Mouse (Mus musculus): ENCODE measurements around the gene Dlst. TPM values are rescaled to one million over a fixed set of nuclear protein-coding genes. Genes with fewer than 3 reads are reported as not detected.
A peak's percentile ranks its signal among the peaks of the same experiment; 100 is the strongest.

The Dlst gene
- total and polyA plus RNA-seq, 3 experiments = 163 to 376 (median 230) TPM

DNA sequence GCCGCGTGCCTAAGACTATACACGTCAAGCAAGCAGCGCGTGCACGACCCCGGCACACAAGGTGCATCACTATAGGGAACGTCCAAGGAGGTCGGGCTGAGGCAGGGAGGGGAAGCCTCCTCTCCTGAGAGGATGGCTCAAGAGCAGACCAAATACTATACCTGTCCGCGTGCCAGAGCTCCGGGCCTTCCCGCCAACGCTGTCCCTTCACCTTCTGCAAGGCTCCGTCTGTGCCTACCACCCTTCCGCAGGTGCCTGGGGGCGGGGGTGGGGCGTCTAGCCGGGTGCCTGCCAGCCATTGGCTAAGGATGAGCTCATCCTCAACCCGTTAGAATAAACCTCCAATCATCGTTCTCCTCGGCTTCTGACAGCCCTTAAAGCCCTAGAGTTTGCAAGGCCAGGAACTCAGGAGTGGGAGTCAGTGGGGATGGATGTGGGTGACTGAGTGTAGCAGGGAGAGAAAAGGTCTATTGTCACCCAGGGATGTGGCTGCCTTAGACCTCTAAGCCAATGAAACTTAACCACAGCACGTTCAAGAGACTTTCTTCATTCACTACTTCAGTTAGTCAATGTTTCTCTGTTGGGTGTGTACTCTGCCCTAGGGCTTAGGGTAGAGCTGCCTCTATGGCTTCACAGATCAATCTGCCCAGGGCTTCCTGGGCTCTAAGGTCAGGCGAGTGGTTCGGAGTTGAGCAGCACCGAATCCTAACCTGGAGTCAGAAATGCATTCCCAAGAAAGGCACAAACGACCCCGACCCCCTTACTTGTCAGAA is 40.6 kb downstream of the Dlst start, which contains the start of gene Rps6kl1 (continued):
- TF ChIP-seq JUND (IDR thresholded peaks at IDR 0.05; ENCODE audit: low read depth, low read length) (no peak), ZMIZ1 (IDR thresholded peaks at IDR 0.05; ENCODE audit: low read depth, low read length) (no peak), MYB (IDR thresholded peaks at IDR 0.05; ENCODE audit: low read depth, low read length) (no peak), GATA1 (IDR thresholded peaks at IDR 0.05; ENCODE audit: low read depth, low read length) (no peak), POLR2AphosphoS2 (IDR thresholded peaks at IDR 0.05; ENCODE audit: low read length) (peak; percentile 52; the same call in 1 of the 2 replicates), POLR2AphosphoS5 (IDR thresholded peaks at IDR 0.05; ENCODE audit: borderline replicate concordance, low read depth, low read length) (no peak), CTCF (IDR thresholded peaks at IDR 0.05 in 2 of 3, conservative IDR thresholded peaks at IDR 0.05 in 1 of 3; ENCODE audit: control insufficient read depth in 1 of 3, insufficient read depth in 1 of 3, low read depth in 2 of 3, low read length in 3 of 3, poor library complexity in 1 of 3, severe bottlenecking in 1 of 3) (no peak), TAL1 (IDR thresholded peaks at IDR 0.05; ENCODE audit: low read length) (no peak), E2F4 (IDR thresholded peaks at IDR 0.05; ENCODE audit: borderline replicate concordance, low read depth, low read length) (no peak), GABPA (IDR thresholded peaks at IDR 0.05; ENCODE audit: low read depth, low read length) (no peak), MEF2A (IDR thresholded peaks at IDR 0.05; ENCODE audit: extremely low read depth, insufficient replicate concordance, low read depth, low read length, poor library complexity, severe bottlenecking) (no peak), TBP (IDR thresholded peaks at IDR 0.05; ENCODE audit: low read depth, low read length) (no peak), BHLHE40 (IDR thresholded peaks at IDR 0.05; ENCODE audit: borderline replicate concordance, low read depth, low read length) (no peak), USF1 (IDR thresholded peaks at IDR 0.05; ENCODE audit: low read depth, low read length) (no peak), CHD1 (IDR thresholded peaks at IDR 0.05; ENCODE audit: low read depth, low read length) (no peak), MYC (IDR thresholded peaks at IDR 0.05; ENCODE audit: low read depth, low read length) (0 out of 2 replicates have a peak, but pooled peaks have one; percentile 29), ELF1 (IDR thresholded peaks at IDR 0.05; ENCODE audit: low read depth, low read length) (peak; percentile 42; the same call in 1 of the 2 replicates)

DNA sequence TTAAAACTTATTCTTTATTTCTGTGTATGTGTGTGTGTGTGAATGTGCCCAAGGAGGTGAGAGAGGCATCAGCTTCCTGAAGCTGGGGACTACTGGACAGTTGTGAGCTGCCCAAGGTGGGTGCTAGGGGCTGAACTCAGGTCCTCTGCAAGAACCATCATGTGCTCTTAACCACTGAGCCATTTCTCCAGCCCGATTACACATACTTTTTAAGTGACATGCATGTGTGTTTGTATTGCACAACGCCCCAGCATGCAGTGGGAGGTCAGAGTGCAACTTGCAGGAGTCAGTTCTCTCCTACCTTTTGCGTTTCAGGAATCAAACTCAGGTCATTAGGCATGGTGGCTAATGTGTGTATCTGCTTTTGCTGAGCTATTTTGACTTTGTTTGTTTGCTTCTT is 42.4 kb downstream of the Dlst start:
- no peak for TF ChIP-seq UBTF (IDR thresholded peaks at IDR 0.05; ENCODE audit: borderline replicate concordance, insufficient read depth, low read depth, low read length)
- TF ChIP-seq MXI1 (IDR thresholded peaks at IDR 0.05; ENCODE audit: low read depth, low read length) = no peak
- TF ChIP-seq ETS1 (IDR thresholded peaks at IDR 0.05; ENCODE audit: low read depth, low read length) = no peak
- TF ChIP-seq RCOR1 (IDR thresholded peaks at IDR 0.05; ENCODE audit: low read depth, low read length) = no peak
- TF ChIP-seq MAFK (IDR thresholded peaks at IDR 0.05; ENCODE audit: borderline replicate concordance, low read depth, low read length) = no peak
- no peak for TF ChIP-seq KAT2A (conservative IDR thresholded peaks at IDR 0.05; ENCODE audit: low read depth, low read length)
- TF ChIP-seq TAL1 (IDR thresholded peaks at IDR 0.05; ENCODE audit: low read length) = no peak
- no peak for TF ChIP-seq CTCF (IDR thresholded peaks at IDR 0.05 in 2 of 3, conservative IDR thresholded peaks at IDR 0.05 in 1 of 3; ENCODE audit: control insufficient read depth in 1 of 3, insufficient read depth in 1 of 3, low read depth in 2 of 3, low read length in 3 of 3, poor library complexity in 1 of 3, severe bottlenecking in 1 of 3)
- H3K4me3 ChIP-seq (ENCODE audit: control insufficient read depth in 1 of 2, insufficient read depth in 1 of 2, low read depth in 2 of 2, low read length in 2 of 2) = no peak overlapping the region
- no peak overlapping the region for H3K27ac ChIP-seq (ENCODE audit: control insufficient read depth, low read depth, low read length)
- H3K4me1 ChIP-seq (ENCODE audit: control insufficient read depth in 1 of 2, insufficient read depth in 2 of 2, low read length in 2 of 2) = peaks cover 0 to 4% of the 10 kb centered on the region in 2 experiments; a peak in 1 of 4 replicates
- H3K9ac ChIP-seq (ENCODE audit: control insufficient read depth, low read depth, low read length, poor library complexity, severe bottlenecking) = no peak overlapping the region
- H3K36me3 ChIP-seq (ENCODE audit: control insufficient read depth in 1 of 2, insufficient read depth in 2 of 2, low read length in 2 of 2) = no peaks in the 10 kb centered on the region; a peak in 1 of 4 replicates
- H3K9me3 ChIP-seq (replicated peaks; ENCODE audit: insufficient read depth, low read length) = no peaks in the 10 kb centered on the region
- DNase-seq (ENCODE audit: low read depth, low spot score) = no peak
- H3K27me3 ChIP-seq (ENCODE audit: control insufficient read depth in 1 of 2, insufficient read depth in 2 of 2, low read length in 2 of 2) = peaks cover 3% of the 10 kb centered on the region in 2 experiments
- no peaks in the 10 kb centered on the region for H3K79me2 ChIP-seq (ENCODE audit: control insufficient read depth, insufficient read depth, low read length, poor library complexity)
